Mouse (Mus musculus): ENCODE results near the gene Zdhhc4. TPM values are rescaled to one million over a fixed set of nuclear protein-coding genes. Genes with fewer than 3 reads are reported as not detected.
A peak's percentile ranks its signal among the peaks of the same experiment; 100 is the strongest.

Zdhhc4 gene
- polyA plus RNA-seq, 1 experiment from 2014 or later, result 87.6 TPM

DNA sequence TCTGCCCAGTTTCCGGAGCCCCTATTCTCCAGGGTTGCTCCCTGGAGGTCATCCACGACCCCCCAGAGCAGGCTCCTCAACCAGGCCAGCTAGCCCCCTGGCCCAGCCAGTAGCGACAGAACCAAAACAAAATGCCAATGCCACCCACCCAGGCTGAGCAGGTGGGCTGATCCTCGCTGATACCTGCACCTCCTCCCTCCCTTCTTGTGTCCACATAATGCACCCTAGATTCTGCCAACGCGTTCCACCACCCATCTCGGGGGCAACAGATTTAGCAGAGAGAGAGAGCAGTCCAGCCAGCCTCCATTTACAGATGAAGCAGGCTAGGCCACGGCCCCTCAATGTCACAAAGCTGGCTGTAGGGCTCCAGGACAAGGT is 60.1 kb downstream of the Zdhhc4 start:
- H3K4me1 ChIP-seq (replicated peaks; ENCODE audit: insufficient read depth, low read length), result no peaks in the 10 kb centered on the region; the same call in 1 of the 2 replicates
- WGBS, result 27% methylated on average over 8 of the region's 8 CpGs

DNA sequence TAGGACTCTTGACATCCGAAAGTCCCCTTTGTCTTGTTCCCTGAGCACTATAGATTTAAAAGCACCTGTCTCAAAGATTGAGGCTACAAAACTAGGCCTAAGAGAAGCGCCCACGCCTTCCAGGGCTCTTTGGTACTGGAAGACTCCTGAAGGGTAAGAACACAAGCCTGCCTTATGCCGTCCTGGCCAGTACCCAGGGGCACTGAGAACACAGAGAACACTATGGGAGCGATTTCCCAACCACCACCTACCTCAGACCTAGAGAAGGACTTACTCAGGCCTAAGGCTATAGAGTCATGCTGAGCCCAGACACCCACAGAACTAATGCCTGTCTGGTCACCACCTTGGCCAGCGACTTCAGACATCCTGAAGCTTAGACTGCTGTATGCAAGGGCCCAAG is 62.3 kb downstream of the Zdhhc4 start:
- no peak overlapping the region for H3K4me2 ChIP-seq (ENCODE audit: low read length)
- no peak overlapping the region for H3K9ac ChIP-seq (ENCODE audit: low read depth, low read length)
- 91% methylated on average over 6 of the region's 6 CpGs for WGBS

More for the DNA sequence above, 60.1 kb downstream of the Zdhhc4 start:
- ATAC-seq (replicated peaks; ENCODE audit: low FRiP score, low read depth) (no peak), DNase-seq (ENCODE audit: low spot score) (no peak)
- Histone ChIP-seq H3K27me3 (ENCODE audit: insufficient read depth, low read length) (no peaks in the 10 kb centered on the region), H3K9ac (ENCODE audit: low read depth, low read length) (peak overlapping the region; percentile 88), H3K36me3 (ENCODE audit: insufficient read depth, low read length) (no peaks in the 10 kb centered on the region), H3K4me3 (replicated peaks; ENCODE audit: low read depth, low read length) (peak overlapping the region; percentile 97), H3K9me3 (replicated peaks; ENCODE audit: low read length) (no peaks in the 10 kb centered on the region), H3K27ac (no peak overlapping the region), H3K4me2 (ENCODE audit: low read length) (peak overlapping the region; percentile 96)
- no peak for TF ChIP-seq CTCF (IDR thresholded peaks at IDR 0.05; ENCODE audit: low read depth)

More for the DNA sequence above, 62.3 kb downstream of the Zdhhc4 start:
- Histone ChIP-seq H3K27ac (no peak overlapping the region), H3K9me3 (replicated peaks; ENCODE audit: low read length) (no peaks in the 10 kb centered on the region), H3K4me3 (replicated peaks; ENCODE audit: low read depth, low read length) (no peak overlapping the region), H3K27me3 (ENCODE audit: insufficient read depth, low read length) (no peaks in the 10 kb centered on the region), H3K4me1 (replicated peaks; ENCODE audit: insufficient read depth, low read length) (no peaks in the 10 kb centered on the region; the same call in 1 of the 2 replicates), H3K36me3 (ENCODE audit: insufficient read depth, low read length) (0 out of 2 replicates have a peak, but pooled peaks cover 9% of the 10 kb centered on the region)
- DNase-seq (ENCODE audit: low spot score) (no peak), ATAC-seq (replicated peaks; ENCODE audit: low FRiP score, low read depth) (no peak)
- TF ChIP-seq CTCF (IDR thresholded peaks at IDR 0.05; ENCODE audit: low read depth), result no peak

Other genes starting within 250 kb of the Zdhhc4 start
- 29.9 and 30.2 TPM in 2 replicates for gene Rnf216, start 216.3 kb downstream of the Zdhhc4 start, polyA plus RNA-seq (2015; fragmentation: Nextera tagmentation; extraction: Ambion mirVana)
- not detected in 2 replicates for gene Olfr718-ps1, start 181.7 kb downstream of the Zdhhc4 start, polyA plus RNA-seq (2015; fragmentation: Nextera tagmentation; extraction: Ambion mirVana)
- gene Rbak, start 148.5 kb downstream of the Zdhhc4 start, polyA plus RNA-seq (2015; fragmentation: Nextera tagmentation; extraction: Ambion mirVana), result 6.6 and 7.8 TPM in 2 replicates
- gene Spdye4b, start 148.2 kb downstream of the Zdhhc4 start, polyA plus RNA-seq (2015; fragmentation: Nextera tagmentation; extraction: Ambion mirVana), result not detected in 2 replicates
- gene Spdye4a, start 102.4 kb downstream of the Zdhhc4 start, polyA plus RNA-seq (2015; fragmentation: Nextera tagmentation; extraction: Ambion mirVana), result not detected in 2 replicates
- gene Zfp12, start 94.1 kb downstream of the Zdhhc4 start, polyA plus RNA-seq (2015; fragmentation: Nextera tagmentation; extraction: Ambion mirVana), result 9.9 TPM in 2 replicates
- 3.1 and 3.4 TPM in 2 replicates for gene Zfp316, start 59.2 kb downstream of the Zdhhc4 start, polyA plus RNA-seq (2015; fragmentation: Nextera tagmentation; extraction: Ambion mirVana)
- 0.09 and 0.14 TPM in 2 replicates for gene Zfp853, start 35.6 kb downstream of the Zdhhc4 start, polyA plus RNA-seq (2015; fragmentation: Nextera tagmentation; extraction: Ambion mirVana)
- gene E130309D02Rik, start 13.9 kb downstream of the Zdhhc4 start, polyA plus RNA-seq (2015; fragmentation: Nextera tagmentation; extraction: Ambion mirVana), result 27.8 and 30.9 TPM in 2 replicates
- 0.03 TPM in 1 of 2 replicates, not detected in the other for gene Grid2ip, start 28.1 kb upstream of the Zdhhc4 start, polyA plus RNA-seq (2015; fragmentation: Nextera tagmentation; extraction: Ambion mirVana)
- 319 and 337 TPM in 2 replicates for gene Kdelr2, start 74.6 kb upstream of the Zdhhc4 start, polyA plus RNA-seq (2015; fragmentation: Nextera tagmentation; extraction: Ambion mirVana)
- gene Daglb, start 135.3 kb upstream of the Zdhhc4 start, polyA plus RNA-seq (2015; fragmentation: Nextera tagmentation; extraction: Ambion mirVana), result 4.9 and 5.2 TPM in 2 replicates
- 453 and 458 TPM in 2 replicates for gene Rac1, start 198.8 kb upstream of the Zdhhc4 start, polyA plus RNA-seq (2015; fragmentation: Nextera tagmentation; extraction: Ambion mirVana)